Comparison of ENCODE assay signal across 8 mouse cellular contexts in the genomic region with DNA sequence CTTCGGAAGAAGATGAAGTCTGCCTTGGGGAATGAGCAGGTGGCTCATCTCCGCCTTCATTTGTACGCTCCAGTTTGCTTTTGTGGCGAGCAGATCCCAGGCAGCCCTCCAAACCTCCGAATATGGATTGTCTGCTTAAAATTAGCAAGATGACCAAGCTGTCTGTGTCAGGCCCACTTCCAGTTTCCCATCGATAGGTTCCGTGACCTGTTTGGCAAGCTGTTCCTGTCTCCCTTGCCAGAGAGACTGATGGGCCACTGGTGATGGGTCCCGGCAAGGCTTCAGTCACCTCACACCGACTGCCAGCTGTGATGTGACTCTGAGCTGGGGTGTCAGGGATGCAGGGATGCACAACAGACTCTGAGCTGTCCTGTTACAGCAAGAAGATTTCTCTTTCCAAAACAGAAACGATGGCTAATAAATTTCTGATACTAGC.
A peak's percentile ranks its signal among the peaks of the same experiment; 100 is the strongest.
DNase-seq lines count a peak whose midpoint lies in the region; ATAC-seq lines count a peak whose summit lies in the region.

No protein-coding gene starts in this region.

- H3K27me3 ChIP-seq in forebrain, embryonic 13.5 days, result no peaks in the 10 kb centered on the region
- no peaks in the 10 kb centered on the region for H3K27me3 ChIP-seq in forebrain, embryonic 11.5 days (ENCODE audit: control insufficient read depth, insufficient read depth, low read length)

- H3K9ac ChIP-seq in forebrain, embryonic 13.5 days, result no peak overlapping the region
- no peak overlapping the region for H3K9ac ChIP-seq in forebrain, embryonic 11.5 days (ENCODE audit: low read length)

- H3K4me3 ChIP-seq in forebrain, embryonic 13.5 days, result no peak overlapping the region
- H3K4me3 ChIP-seq in forebrain, embryonic 11.5 days (ENCODE audit: low read depth, low read length), result no peak overlapping the region

- no peaks in the 10 kb centered on the region for H3K9me3 ChIP-seq in forebrain, embryonic 13.5 days (replicated peaks)
- H3K9me3 ChIP-seq in forebrain, embryonic 11.5 days (ENCODE audit: control insufficient read depth, low read length), result no peaks in the 10 kb centered on the region

- no peak for DNase-seq in forebrain, embryonic 11.5 days (ENCODE audit: low spot score)
- peak; percentile 85 for DNase-seq in cerebellum, adult 11-12 months
- DNase-seq in heart, postnatal 10 days, result peak; percentile 72 to 75
- DNase-seq in left cerebral cortex, postnatal 14 days (ENCODE audit: low spot score in 2 of 2), result peak; percentile 19 to 21
- DNase-seq in ovary, postnatal 10 days (ENCODE audit: low spot score), result peak; percentile 11
- DNase-seq in thymus, postnatal 4 days, result no peak

- ATAC-seq in forebrain, embryonic 13.5 days, result peak; percentile 63; the same call in 1 of the 2 replicates
- no peak for ATAC-seq in forebrain, embryonic 11.5 days (replicated peaks; ENCODE audit: low FRiP score)
- ATAC-seq in monocyte, adult 5-6 weeks (replicated peaks; ENCODE audit: insufficient number of reproducible peaks, low FRiP score, low TSS enrichment, poor library complexity, severe bottlenecking), result no peak

- H3K27ac ChIP-seq in forebrain, embryonic 13.5 days, result peak overlapping the region; percentile 37; the same call in 1 of the 2 replicates
- no peak overlapping the region for H3K27ac ChIP-seq in forebrain, embryonic 11.5 days (ENCODE audit: low read depth, low read length)

- WGBS in forebrain, embryonic 13.5 days, result 59% methylated on average over 10 of the region's 10 CpGs
- 75% methylated on average over 10 of the region's 10 CpGs for WGBS in forebrain, embryonic 11.5 days

- H3K4me2 ChIP-seq in forebrain, embryonic 13.5 days, result no peak overlapping the region
- no peak overlapping the region for H3K4me2 ChIP-seq in forebrain, embryonic 11.5 days (ENCODE audit: low read depth, low read length, severe bottlenecking)

- peaks cover 31% of the 10 kb centered on the region for H3K4me1 ChIP-seq in forebrain, embryonic 13.5 days
- H3K4me1 ChIP-seq in forebrain, embryonic 11.5 days (replicated peaks; ENCODE audit: control insufficient read depth, insufficient read depth, low read length), result peaks cover 9% of the 10 kb centered on the region

- H3K36me3 ChIP-seq in forebrain, embryonic 13.5 days (ENCODE audit: poor library complexity, severe bottlenecking), result no peaks in the 10 kb centered on the region
- no peaks in the 10 kb centered on the region for H3K36me3 ChIP-seq in forebrain, embryonic 11.5 days (ENCODE audit: control insufficient read depth, insufficient read depth, low read length)

- intact Hi-C loops in heart, postnatal 10 days (cut with DNase I), result no loop called here
- intact Hi-C loops in left cerebral cortex, postnatal 14 days (cut with DNase I), result no loop called here

Comparison
In these comparisons a context has a peak if more than half of its experiments do, and no peak if none do; other contexts are left out.
1. DNase-seq: peak in cerebellum, adult 11-12 months (single experiment), heart, postnatal 10 days (2 of 2), left cerebral cortex, postnatal 14 days (2 of 2) and ovary, postnatal 10 days (single experiment); none in forebrain, embryonic 11.5 days (single experiment) and thymus, postnatal 4 days (single experiment).